Mouse (Mus musculus) adrenal gland, postnatal 25 days (tissue): Measurements from ENCODE around the gene Mdm4. TPM values are rescaled to one million over a fixed set of nuclear protein-coding genes. Genes with fewer than 3 reads are reported as not detected.
"Not testable (repeated sequence)": the region's sequence is repeated elsewhere in the genome, so short reads cannot be mapped to it uniquely, and the experiment has no call there.

ENCODE experiments used
- DNase-seq: peaks from one replicate; pipeline ENCODE4 v3.0.0; 2021; ENCODE audit warnings: mixed read lengths
- total RNA-seq: library from RNA; stranded (reverse); gene quantifications from 2 replicates; pipeline ENCODE4 v1.2.3, GENCODE M21; 2021

Mdm4 gene
- total RNA-seq, 1 experiment from 2014 or later: 115 TPM

DNA sequence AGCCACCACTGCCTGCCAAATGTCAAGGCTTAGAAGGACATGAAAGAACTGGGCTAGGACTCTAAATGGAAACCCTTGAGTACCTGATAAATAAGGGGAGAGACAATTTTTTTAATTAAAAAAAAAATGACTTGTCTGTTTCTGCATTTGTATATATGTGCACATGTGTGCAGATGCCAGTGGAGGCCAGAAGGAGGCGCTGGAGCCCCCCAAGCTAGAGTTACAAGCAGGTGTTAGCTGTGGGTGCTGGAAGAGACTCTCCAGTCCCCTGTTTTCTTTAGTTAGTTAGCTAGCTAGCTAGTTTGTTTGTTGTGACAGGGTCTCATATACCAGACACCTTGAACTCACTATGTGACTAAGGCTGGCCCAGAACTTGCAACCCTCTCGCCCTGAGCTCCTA is 21.5 kb upstream of the Mdm4 start:
- DNase-seq: no peak

DNA sequence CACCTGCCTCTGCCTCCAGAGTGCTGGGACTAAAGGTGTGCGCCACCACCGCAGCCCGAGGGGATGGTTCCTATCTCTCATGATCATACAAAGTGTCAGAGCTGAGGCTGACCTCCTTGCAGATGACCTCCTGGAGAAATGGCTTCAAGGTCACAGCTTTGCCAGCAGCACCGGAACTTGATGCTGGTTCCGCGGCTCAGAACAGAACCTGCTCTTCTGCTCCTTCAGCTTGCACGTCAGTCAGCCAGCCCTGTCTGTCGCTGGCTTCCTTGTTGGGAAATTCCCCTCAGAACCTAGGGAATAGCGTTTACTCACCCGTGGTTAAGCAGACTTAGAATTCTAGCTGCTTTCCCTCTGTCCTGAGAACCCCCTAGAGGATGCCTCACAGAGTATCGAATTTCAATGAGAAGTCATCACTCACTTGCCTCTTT is 19.7 kb upstream of the Mdm4 start:
- DNase-seq: no peak

GRCm38 (mm10) chr1:133048690-133049089 is 18.3 kb upstream of the Mdm4 start:
- no peak for DNase-seq

DNA sequence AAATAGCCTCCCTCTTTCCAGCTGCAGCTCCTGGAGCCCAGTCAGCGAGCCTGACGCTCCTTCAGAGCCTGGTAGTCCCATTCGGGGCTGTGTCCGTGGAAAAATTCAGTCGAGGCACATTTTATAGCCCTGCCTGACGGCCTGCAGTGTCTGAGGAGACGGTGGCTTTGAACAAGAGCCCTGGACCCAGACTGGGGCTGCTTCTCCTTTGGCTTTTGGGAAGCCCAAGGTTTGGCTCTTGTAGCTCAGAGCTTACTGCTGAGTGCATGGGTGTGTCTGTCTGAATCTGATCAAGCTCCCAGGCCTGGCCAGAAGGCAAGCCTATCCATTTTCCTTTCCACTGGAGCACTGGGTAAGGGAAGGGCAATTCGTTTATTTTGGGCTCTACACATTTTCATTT is 17.2 kb upstream of the Mdm4 start:
- DNase-seq: no peak

- DNase-seq: peak; percentile 47
Measured at GRCm38 (mm10) chr1:133046441-133046931, 16.1 kb upstream of the Mdm4 start.

- peak; percentile 84 for DNase-seq
Measured at GRCm38 (mm10) chr1:133045861-133046440, 15.6 kb upstream of the Mdm4 start.

GRCm38 (mm10) chr1:133045011-133045860 is 14.9 kb upstream of the Mdm4 start, which contains the start of gene Pik3c2b:
Gene Pik3c2b, plus strand, starts transcription at chr1:133045667.
- no peak for DNase-seq

GRCm38 (mm10) chr1:133039505-133039949 is 9.2 kb upstream of the Mdm4 start:
- DNase-seq: peak; percentile 6

GRCm38 (mm10) chr1:133034682-133035081 is 4.3 kb upstream of the Mdm4 start:
- not testable (repeated sequence) for DNase-seq

DNA sequence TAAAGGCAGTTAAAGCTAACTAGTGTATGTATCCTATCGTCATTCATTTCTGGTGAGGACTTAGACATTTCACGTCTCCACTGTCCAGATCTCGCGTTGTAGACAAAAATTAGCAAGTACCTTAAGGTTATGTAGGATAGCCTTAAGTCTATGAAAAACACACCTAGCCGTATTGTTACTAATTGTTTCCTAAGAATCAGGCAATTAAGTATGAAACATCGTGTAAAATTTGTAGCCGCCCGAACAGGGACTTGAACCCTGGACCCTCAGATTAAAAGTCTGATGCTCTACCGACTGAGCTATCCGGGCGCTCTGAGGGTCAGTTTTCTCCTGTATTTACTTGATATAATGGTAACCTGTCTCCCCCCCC is 3.7 kb upstream of the Mdm4 start:
- DNase-seq: peak; percentile 48

DNA sequence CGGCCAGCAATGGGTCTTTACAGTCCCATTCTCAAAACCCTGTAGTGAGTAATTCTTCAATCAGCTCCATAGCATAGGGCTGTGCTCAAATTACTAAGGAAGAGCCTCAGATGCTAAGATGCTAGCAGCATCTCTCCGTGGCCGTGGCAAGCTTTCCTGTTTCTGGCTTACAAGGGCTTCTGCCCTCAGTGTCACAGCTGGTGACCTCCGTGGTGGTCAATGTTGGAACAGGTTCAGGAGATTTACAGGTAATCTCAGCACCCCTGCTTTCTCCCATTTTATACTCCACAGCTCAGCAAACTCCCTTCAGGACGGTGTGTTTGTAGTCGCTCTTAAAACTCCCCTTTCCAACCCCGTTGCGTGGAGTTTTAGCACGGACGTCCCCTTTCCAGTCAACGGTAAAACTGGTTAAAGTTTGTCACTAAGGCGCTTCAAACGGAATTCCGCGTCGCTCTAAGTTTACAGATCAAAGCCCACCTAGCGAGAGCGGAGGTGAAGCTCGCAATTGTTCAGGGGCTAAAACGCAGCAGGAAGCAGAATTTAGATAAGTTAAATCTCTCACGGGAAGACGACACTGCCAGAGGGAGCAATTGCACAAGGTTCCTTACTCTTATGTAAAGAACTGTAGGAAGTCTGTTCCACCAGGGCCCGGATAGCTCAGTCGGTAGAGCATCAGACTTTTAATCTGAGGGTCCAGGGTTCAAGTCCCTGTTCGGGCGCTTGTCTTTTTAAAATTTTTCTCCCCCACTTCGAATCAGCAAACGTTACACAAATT is 3.1 kb upstream of the Mdm4 start:
- peak; percentile 46 for DNase-seq

- DNase-seq: no peak
Measured at GRCm38 (mm10) chr1:133032981-133033315, 2.6 kb upstream of the Mdm4 start.

- no peak for DNase-seq
Measured at GRCm38 (mm10) chr1:133029744-133030143, 617 bp downstream of the Mdm4 start.

DNA sequence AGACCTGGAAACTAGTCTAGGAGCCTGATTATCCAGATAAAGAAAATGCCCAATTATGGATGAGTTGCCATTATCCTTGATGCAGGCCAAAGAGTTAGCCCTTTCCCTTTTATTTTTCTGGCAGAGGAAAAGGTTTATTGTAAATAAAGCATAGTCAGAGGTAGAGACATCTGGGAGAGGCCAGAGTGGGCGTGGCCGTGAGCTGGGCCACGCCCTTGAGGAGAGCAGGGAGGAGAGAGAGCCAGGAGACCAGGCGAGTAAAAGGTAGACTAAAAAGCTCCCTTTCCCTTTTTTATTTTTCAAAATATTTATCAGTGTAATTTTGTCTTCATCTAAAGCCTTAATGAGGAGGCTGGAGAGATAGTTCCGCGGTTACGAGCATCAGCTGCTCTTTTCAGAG is 2.4 kb downstream of the Mdm4 start:
- no peak for DNase-seq

GRCm38 (mm10) chr1:133027126-133027525 is 3.2 kb downstream of the Mdm4 start:
- DNase-seq: no peak

GRCm38 (mm10) chr1:133025796-133026190 is 4.6 kb downstream of the Mdm4 start:
- not testable (repeated sequence) for DNase-seq

GRCm38 (mm10) chr1:133025051-133025795 is 5.1 kb downstream of the Mdm4 start:
- peak; percentile 80 for DNase-seq

DNA sequence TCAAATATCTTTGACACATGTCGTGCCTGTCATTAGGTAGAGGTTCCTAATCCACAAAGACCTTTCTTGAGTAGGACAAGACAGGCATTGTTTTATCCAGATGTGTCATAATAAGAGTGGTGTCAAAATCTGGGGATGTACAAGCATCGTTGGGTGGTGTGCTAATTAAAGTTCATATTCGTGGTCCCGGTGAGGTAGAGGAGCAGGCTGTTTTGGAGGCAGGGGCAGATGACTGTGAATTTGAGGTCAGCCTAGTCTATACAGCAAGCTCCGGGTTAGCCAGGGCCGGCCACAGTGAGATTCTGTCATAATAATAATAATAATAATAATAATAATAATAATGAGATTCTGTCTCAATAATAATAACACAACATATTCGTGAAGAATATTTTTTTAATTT is 5.9 kb downstream of the Mdm4 start:
- DNase-seq: no peak

DNA sequence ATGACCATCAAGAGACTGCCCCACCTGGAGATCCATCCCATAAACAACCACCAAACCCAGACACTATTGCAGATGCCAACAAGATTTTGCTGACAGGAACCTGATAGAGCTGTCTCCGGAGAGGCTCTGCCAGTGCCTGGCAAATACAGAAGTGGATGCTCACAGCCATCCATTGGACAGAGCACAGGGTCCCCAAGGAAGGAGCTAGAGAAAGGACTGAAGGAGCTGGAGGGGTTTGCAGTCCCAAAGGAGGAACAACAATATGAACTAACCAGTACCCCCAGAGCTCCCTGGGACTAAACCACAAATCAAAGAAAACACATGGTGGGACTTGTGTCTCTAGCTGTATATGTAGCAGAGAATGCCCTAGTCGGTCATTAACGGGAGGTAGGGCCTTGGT is 6.6 kb downstream of the Mdm4 start:
- not testable (repeated sequence) for DNase-seq

DNA sequence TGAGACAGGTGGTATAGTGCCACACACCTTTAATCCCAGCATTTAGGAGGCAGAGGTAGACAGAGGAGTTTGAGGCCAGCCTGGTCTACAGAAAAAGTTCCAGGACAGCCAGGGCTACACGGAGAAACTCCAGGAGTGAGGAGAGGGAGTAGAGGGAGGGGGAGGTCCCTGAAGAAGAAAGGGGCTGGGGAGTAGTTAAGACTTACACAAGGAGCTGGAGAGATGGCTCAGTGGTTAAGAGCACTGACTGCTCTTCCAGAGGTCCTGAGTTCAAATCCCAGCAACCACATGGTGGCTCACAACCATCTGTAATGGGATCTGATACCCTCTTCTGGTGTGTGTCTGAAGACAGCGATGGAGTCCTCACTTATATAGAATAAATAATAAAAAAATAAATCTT is 8.4 kb downstream of the Mdm4 start:
- not testable (repeated sequence) for DNase-seq

DNA sequence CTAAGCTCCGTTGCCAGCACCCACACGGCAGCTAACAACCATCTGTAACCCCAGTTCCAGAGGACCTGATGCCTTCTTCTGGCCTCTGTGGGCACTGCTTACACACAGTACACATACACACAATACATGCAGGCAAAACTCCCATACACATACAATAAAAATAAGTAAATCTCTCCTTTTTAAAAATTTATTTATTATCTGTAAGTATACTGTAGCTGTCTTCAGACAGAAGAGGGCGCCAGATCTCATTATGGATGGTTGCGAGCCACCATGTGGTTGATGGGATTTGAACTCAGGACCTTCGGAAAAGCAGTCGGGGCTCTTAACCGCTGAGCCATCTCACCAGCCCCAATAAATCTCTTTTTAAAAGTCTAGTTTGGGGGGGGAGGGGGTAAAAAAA is 9.0 kb downstream of the Mdm4 start:
- no peak for DNase-seq
